Mouse (Mus musculus): ENCODE results near the gene Bach1. TPM values are rescaled to one million over a fixed set of nuclear protein-coding genes. Genes with fewer than 3 reads are reported as not detected.

The Bach1 gene
- polyA plus RNA-seq, 1 experiment = not detected

- no peak for TF ChIP-seq POLR2A (IDR thresholded peaks at IDR 0.05; ENCODE audit: insufficient read depth, low read depth, low read length)
- TF ChIP-seq CTCF (IDR thresholded peaks at IDR 0.05; ENCODE audit: insufficient read depth, low read depth, low read length) = no peak
- H3K27ac ChIP-seq (ENCODE audit: insufficient read depth, low read depth, low read length) = no peak overlapping the region
- H3K4me1 ChIP-seq (ENCODE audit: control insufficient read depth, insufficient read depth, low read length) = peaks cover 30% of the 10 kb centered on the region
- 92% methylated on average over 9 of the region's 9 CpGs for WGBS
- H3K4me3 ChIP-seq (ENCODE audit: insufficient read depth, low read depth, low read length) = no peak overlapping the region
Observed at GRCm38 (mm10) chr16:87714550-87714949, 15.8 kb downstream of the Bach1 start.

GRCm38 (mm10) chr16:87715221-87715620 lies 16.5 kb downstream of the Bach1 start:
- H3K27ac ChIP-seq (ENCODE audit: insufficient read depth, low read depth, low read length) = no peak overlapping the region
- no peak overlapping the region for H3K4me3 ChIP-seq (ENCODE audit: insufficient read depth, low read depth, low read length)
- TF ChIP-seq POLR2A (IDR thresholded peaks at IDR 0.05; ENCODE audit: insufficient read depth, low read depth, low read length) (no peak), CTCF (IDR thresholded peaks at IDR 0.05; ENCODE audit: insufficient read depth, low read depth, low read length) (no peak)
- 91% methylated on average over 16 of the region's 16 CpGs for WGBS
- peaks cover 36% of the 10 kb centered on the region for H3K4me1 ChIP-seq (ENCODE audit: control insufficient read depth, insufficient read depth, low read length)

GRCm38 (mm10) chr16:87716269-87716668 lies 17.5 kb downstream of the Bach1 start:
- H3K4me1 ChIP-seq (ENCODE audit: control insufficient read depth, insufficient read depth, low read length) = peaks cover 33% of the 10 kb centered on the region
- TF ChIP-seq POLR2A (IDR thresholded peaks at IDR 0.05; ENCODE audit: insufficient read depth, low read depth, low read length) (no peak), CTCF (IDR thresholded peaks at IDR 0.05; ENCODE audit: insufficient read depth, low read depth, low read length) (no peak)
- 0 out of 2 replicates have a peak overlapping the region, but pooled peaks have one; percentile 21 for H3K27ac ChIP-seq (ENCODE audit: insufficient read depth, low read depth, low read length)
- WGBS = 55% methylated on average over 11 of the region's 11 CpGs
- no peak overlapping the region for H3K4me3 ChIP-seq (ENCODE audit: insufficient read depth, low read depth, low read length)

- TF ChIP-seq CTCF (IDR thresholded peaks at IDR 0.05; ENCODE audit: insufficient read depth, low read depth, low read length) (no peak), POLR2A (IDR thresholded peaks at IDR 0.05; ENCODE audit: insufficient read depth, low read depth, low read length) (no peak)
- H3K4me3 ChIP-seq (ENCODE audit: insufficient read depth, low read depth, low read length) = no peak overlapping the region
- 60% methylated on average over 5 of the region's 5 CpGs for WGBS
- H3K4me1 ChIP-seq (ENCODE audit: control insufficient read depth, insufficient read depth, low read length) = peaks cover 33% of the 10 kb centered on the region
- H3K27ac ChIP-seq (ENCODE audit: insufficient read depth, low read depth, low read length) = no peak overlapping the region
Observed at GRCm38 (mm10) chr16:87717046-87717660, 18.4 kb downstream of the Bach1 start.

- Histone ChIP-seq H3K27ac (ENCODE audit: insufficient read depth, low read depth, low read length) (no peak overlapping the region), H3K4me3 (ENCODE audit: insufficient read depth, low read depth, low read length) (no peak overlapping the region), H3K4me1 (ENCODE audit: control insufficient read depth, insufficient read depth, low read length) (peaks cover 34% of the 10 kb centered on the region)
- WGBS = 87% methylated on average over 11 of the region's 11 CpGs
- no peak for TF ChIP-seq POLR2A (IDR thresholded peaks at IDR 0.05; ENCODE audit: insufficient read depth, low read depth, low read length)
- TF ChIP-seq CTCF (IDR thresholded peaks at IDR 0.05; ENCODE audit: insufficient read depth, low read depth, low read length) = no peak
Observed at GRCm38 (mm10) chr16:87719071-87719470, 20.3 kb downstream of the Bach1 start.

GRCm38 (mm10) chr16:87719688-87720283 lies 21.0 kb downstream of the Bach1 start:
- Histone ChIP-seq H3K4me3 (ENCODE audit: insufficient read depth, low read depth, low read length) (no peak overlapping the region), H3K27ac (ENCODE audit: insufficient read depth, low read depth, low read length) (no peak overlapping the region), H3K4me1 (ENCODE audit: control insufficient read depth, insufficient read depth, low read length) (peaks cover 32% of the 10 kb centered on the region)
- WGBS = 82% methylated on average over 23 of the region's 23 CpGs
- TF ChIP-seq CTCF (IDR thresholded peaks at IDR 0.05; ENCODE audit: insufficient read depth, low read depth, low read length) (no peak), POLR2A (IDR thresholded peaks at IDR 0.05; ENCODE audit: insufficient read depth, low read depth, low read length) (no peak)

GRCm38 (mm10) chr16:87720851-87721409 lies 22.2 kb downstream of the Bach1 start:
- peaks cover 30% of the 10 kb centered on the region for H3K4me1 ChIP-seq (ENCODE audit: control insufficient read depth, insufficient read depth, low read length)
- TF ChIP-seq CTCF (IDR thresholded peaks at IDR 0.05; ENCODE audit: insufficient read depth, low read depth, low read length) (no peak), POLR2A (IDR thresholded peaks at IDR 0.05; ENCODE audit: insufficient read depth, low read depth, low read length) (no peak)
- H3K27ac ChIP-seq (ENCODE audit: insufficient read depth, low read depth, low read length) = no peak overlapping the region
- WGBS = 97% methylated on average over 24 of the region's 24 CpGs
- no peak overlapping the region for H3K4me3 ChIP-seq (ENCODE audit: insufficient read depth, low read depth, low read length)

GRCm38 (mm10) chr16:87722857-87723256 lies 24.1 kb downstream of the Bach1 start:
- WGBS = 93% methylated on average over 5 of the region's 5 CpGs
- no peak for TF ChIP-seq CTCF (IDR thresholded peaks at IDR 0.05; ENCODE audit: insufficient read depth, low read depth, low read length)
- TF ChIP-seq POLR2A (IDR thresholded peaks at IDR 0.05; ENCODE audit: insufficient read depth, low read depth, low read length) = no peak
- Histone ChIP-seq H3K4me3 (ENCODE audit: insufficient read depth, low read depth, low read length) (no peak overlapping the region), H3K4me1 (ENCODE audit: control insufficient read depth, insufficient read depth, low read length) (peaks cover 29% of the 10 kb centered on the region), H3K27ac (ENCODE audit: insufficient read depth, low read depth, low read length) (no peak overlapping the region)

GRCm38 (mm10) chr16:87723479-87723878 lies 24.7 kb downstream of the Bach1 start:
- Histone ChIP-seq H3K4me1 (ENCODE audit: control insufficient read depth, insufficient read depth, low read length) (peaks cover 29% of the 10 kb centered on the region), H3K27ac (ENCODE audit: insufficient read depth, low read depth, low read length) (no peak overlapping the region), H3K4me3 (ENCODE audit: insufficient read depth, low read depth, low read length) (no peak overlapping the region)
- WGBS = 86% methylated on average over 15 of the region's 15 CpGs
- no peak for TF ChIP-seq POLR2A (IDR thresholded peaks at IDR 0.05; ENCODE audit: insufficient read depth, low read depth, low read length)
- TF ChIP-seq CTCF (IDR thresholded peaks at IDR 0.05; ENCODE audit: insufficient read depth, low read depth, low read length) = no peak

Data from olfactory bulb, adult 2 months (tissue).